Mouse (Mus musculus): ENCODE measurements around the gene D3Ertd751e. TPM values are rescaled to one million over a fixed set of nuclear protein-coding genes. Genes with fewer than 3 reads are reported as not detected.

Gene D3Ertd751e
- 19.0 TPM for polyA plus RNA-seq (2017; shearing (Covaris generic))

DNA sequence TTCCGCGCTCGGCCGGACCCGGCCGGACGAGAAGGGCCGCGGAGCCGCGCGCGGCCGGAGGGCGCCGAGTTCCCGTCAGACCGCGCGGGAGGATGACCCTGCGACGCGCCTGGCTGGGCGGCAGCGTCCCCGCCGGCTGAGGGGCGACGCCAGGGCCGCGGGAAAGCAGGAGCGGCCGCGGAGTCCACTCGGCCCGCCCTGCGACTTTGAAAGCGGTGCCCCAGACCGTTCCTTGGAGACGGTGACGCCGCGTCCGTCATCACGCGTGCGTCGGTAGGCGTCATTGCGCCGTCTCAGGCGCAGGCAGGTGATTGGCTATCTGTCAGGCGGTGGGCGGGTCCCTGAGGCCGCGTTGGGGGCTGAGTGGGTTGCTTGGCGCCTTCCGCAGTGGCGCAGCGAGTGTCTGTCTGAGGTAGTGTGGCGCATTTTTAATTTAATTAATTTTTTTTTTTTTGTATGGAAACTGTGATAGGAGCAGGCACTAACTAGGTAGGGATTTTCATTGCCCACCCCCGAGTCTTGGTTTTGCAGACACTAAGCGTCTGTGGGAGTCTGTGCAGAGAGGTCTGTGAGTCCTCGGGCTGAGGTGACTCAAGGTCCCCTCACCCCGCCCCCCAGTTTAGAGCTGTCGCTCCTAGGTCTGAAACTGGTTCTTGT lies at the start of gene D3Ertd751e, which contains the start of gene Sclt1:
Gene D3Ertd751e (plus strand): TSS at position 334 of the 657 bp plus-strand sequence.
Gene Sclt1 (minus strand): TSS at position 237 of the 657 bp plus-strand sequence.

Other genes starting within 250 kb of the D3Ertd751e start
- 10.6 TPM for gene Jade1, start 186.9 kb upstream of the D3Ertd751e start, polyA plus RNA-seq (2017; shearing (Covaris generic))
- 2.5 TPM for gene Sclt1, start 97 bp upstream of the D3Ertd751e start, polyA plus RNA-seq (2017; shearing (Covaris generic))

Measured in CD4-positive, CD25-positive, alpha-beta regulatory T cell, adult 9 weeks (primary cell).